Mouse (Mus musculus) kidney, adult 2 months (tissue): ENCODE measurements at regions not wholly inside any gene's neighbourhood (a gene's known extent, or its start where the extent isn't known, plus 50 kb on each side); places are given as distances from the start of the nearest gene placed in this dataset.

ENCODE experiments used
- DNase-seq: peaks from one replicate; pipeline ENCODE4 v3.0.0; 2021
- H3K27ac ChIP-seq: fragments of 200-500 bp; 2 replicates; pipeline ENCODE4 v1.5.1; 2012; ENCODE audit warnings: low read depth, low read length, control low read depth, inconsistent platforms; ENCODE audit not compliant: insufficient read depth
- H3K27me3 ChIP-seq: fragments of 200-500 bp; replicated peaks from 2 replicates; pipeline ENCODE4 v1.6.1; 2012; ENCODE audit warnings: mild to moderate bottlenecking, moderate library complexity, low read length, inconsistent platforms; ENCODE audit not compliant: control insufficient read depth, insufficient read depth
- H3K36me3 ChIP-seq: fragments of 200-500 bp; 2 replicates; pipeline ENCODE4 v1.6.1; 2012; ENCODE audit warnings: mild to moderate bottlenecking, moderate library complexity, low read length, inconsistent platforms; ENCODE audit not compliant: control insufficient read depth, insufficient read depth
- H3K4me1 ChIP-seq: fragments of 200-500 bp; 2 replicates; pipeline ENCODE4 v1.6.1; 2011; ENCODE audit warnings: low read length; ENCODE audit not compliant: control insufficient read depth, insufficient read depth
- H3K4me3 ChIP-seq: fragments of 200-500 bp; 2 replicates; pipeline ENCODE4 v1.5.1; 2011; ENCODE audit warnings: mild to moderate bottlenecking, low read depth, low read length, control low read depth; ENCODE audit not compliant: insufficient read depth
- CTCF ChIP-seq: fragments of 200-500 bp; conservative IDR thresholded peaks from 2 replicates; pipeline ENCODE4 v1.5.1; 2011; ENCODE audit warnings: low read depth, mild to moderate bottlenecking, control low read depth, low read length, moderate library complexity, mixed read lengths; ENCODE audit not compliant: insufficient read depth, insufficient read length
- POLR2A ChIP-seq: fragments of 200-500 bp; IDR thresholded peaks from one replicate; pipeline ENCODE4 v1.6.1; 2011; ENCODE audit warnings: low read depth, low read length, control low read depth
- WGBS: fragments of 180-500 bp; shearing (Covaris S2); methylation state at CpG from one replicate; pipeline ENCODE4 v1.1.7; 2018; 5-methylcytosine and 5-hydroxymethylcytosine counted together

DNA sequence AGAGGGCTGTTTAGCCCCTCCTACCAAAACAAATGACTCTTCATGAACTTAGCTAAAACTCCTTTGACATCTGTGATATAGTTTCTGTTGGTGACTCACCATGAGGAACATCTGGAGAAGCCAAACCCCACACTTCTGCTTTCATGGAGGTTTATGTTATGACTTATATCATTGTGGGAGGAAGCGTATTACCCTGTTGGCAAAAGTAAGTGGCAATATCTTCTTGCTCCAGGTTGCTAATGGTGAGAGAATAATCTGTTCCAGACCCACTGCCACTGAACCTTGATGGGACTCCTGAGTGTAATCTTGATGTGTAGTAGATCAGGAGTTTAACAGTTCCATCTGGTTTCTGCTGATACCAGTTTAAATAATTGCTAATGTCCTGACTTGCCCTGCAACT is 1096.2 kb upstream of the Tacstd2 start:
- no peaks in the 10 kb centered on the region for H3K36me3 ChIP-seq
- 72% methylated on average over 1 of the region's 1 CpGs for WGBS
- TF ChIP-seq CTCF (no peak), POLR2A (no peak)
- no peak overlapping the region for H3K4me3 ChIP-seq
- H3K27ac ChIP-seq, result no peak overlapping the region
- no peaks in the 10 kb centered on the region for H3K27me3 ChIP-seq
- H3K4me1 ChIP-seq, result no peaks in the 10 kb centered on the region
- DNase-seq, result no peak

DNA sequence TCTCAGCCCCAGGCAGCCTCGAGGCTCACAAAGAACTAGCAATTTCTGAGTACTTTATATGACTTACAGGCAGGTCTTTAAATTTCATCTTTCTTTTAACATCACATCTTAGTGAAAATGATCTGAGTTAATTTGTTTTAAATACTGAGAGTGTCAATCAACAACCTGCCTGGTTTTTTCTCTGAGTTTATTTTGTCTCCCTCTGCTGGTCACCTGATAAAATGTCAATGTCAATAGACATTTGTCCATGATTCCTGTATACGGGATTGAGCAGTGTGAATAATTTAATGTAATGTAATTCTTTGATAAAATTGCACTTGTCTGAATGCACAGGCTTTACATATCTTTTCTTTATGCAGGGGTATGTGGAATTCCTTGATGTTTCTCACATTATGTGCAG is 1070.4 kb upstream of the Tacstd2 start:
- TF ChIP-seq POLR2A (no peak), CTCF (no peak)
- Histone ChIP-seq H3K36me3 (no peaks in the 10 kb centered on the region), H3K4me3 (no peak overlapping the region), H3K27me3 (no peaks in the 10 kb centered on the region), H3K4me1 (no peaks in the 10 kb centered on the region), H3K27ac (no peak overlapping the region)
- no peak for DNase-seq
- WGBS, result 62% methylated on average over 2 of the region's 2 CpGs
